Mouse (Mus musculus) myocyte (in vitro differentiated cells): ENCODE results near the gene Rrnad1.

Source experiments
- MYOG ChIP-seq, 3 experiments: IDR thresholded peaks; one replicate each; pipeline ENCODE4 v1.6.1; 2011; ENCODE audit warnings: control low read depth in 2 of 3, low read depth in 2 of 3, mild to moderate bottlenecking in 2 of 3; ENCODE audit not compliant: insufficient read length in 2 of 3, control insufficient read depth in 1 of 3, insufficient read depth in 1 of 3
- POLR2A ChIP-seq: IDR thresholded peaks from one replicate; pipeline ENCODE4 v1.6.1; 2011; ENCODE audit warnings: low read depth, mild to moderate bottlenecking, control low read depth, moderate library complexity; ENCODE audit not compliant: insufficient read length
- POLR2AphosphoS2 ChIP-seq: IDR thresholded peaks from one replicate; pipeline ENCODE4 v1.6.1; 2011; ENCODE audit warnings: low read depth, control low read depth; ENCODE audit not compliant: insufficient read length
- TCF12 ChIP-seq: IDR thresholded peaks from one replicate; pipeline ENCODE4 v1.6.1; 2011; ENCODE audit warnings: mild to moderate bottlenecking, control low read depth; ENCODE audit not compliant: poor library complexity, insufficient read depth, severe bottlenecking

DNA sequence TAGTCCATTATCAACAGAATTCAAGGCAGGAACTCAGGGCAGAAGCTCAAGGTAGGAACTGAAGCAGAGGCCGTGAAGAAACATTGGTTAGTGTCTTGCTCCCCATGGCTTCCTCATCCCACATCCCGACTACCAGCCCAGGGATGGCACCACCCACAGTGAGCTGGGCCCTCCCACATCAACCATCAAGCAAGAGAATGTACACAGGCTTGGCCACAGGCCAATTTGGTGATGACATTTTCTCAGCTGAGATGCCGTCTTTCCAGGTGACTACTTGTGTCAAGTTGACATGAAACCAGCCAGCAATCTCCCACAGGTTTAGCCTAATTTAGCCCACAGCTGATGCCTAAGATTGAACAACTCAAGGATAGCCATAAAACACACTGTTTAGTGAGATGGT lies 31.3 kb downstream of the Rrnad1 start:
- no peak for TF ChIP-seq POLR2A
- no peak for TF ChIP-seq TCF12
- no peak for TF ChIP-seq POLR2AphosphoS2
- TF ChIP-seq MYOG (IDR thresholded peaks at IDR 0.05; ENCODE audit: control insufficient read depth in 1 of 3, insufficient read depth in 1 of 3, insufficient read length in 2 of 3, low read depth in 2 of 3), result no peak
